Mouse (Mus musculus) liver, adult (tissue): ENCODE results near the gene Dazap1.

Source experiments
- GATA4 ChIP-seq: IDR thresholded peaks from 2 replicates; pipeline ENCODE4 v1.6.1; 2014; ENCODE audit warnings: mild to moderate bottlenecking, low read length; ENCODE audit not compliant: insufficient replicate concordance

Dazap1 gene

DNA sequence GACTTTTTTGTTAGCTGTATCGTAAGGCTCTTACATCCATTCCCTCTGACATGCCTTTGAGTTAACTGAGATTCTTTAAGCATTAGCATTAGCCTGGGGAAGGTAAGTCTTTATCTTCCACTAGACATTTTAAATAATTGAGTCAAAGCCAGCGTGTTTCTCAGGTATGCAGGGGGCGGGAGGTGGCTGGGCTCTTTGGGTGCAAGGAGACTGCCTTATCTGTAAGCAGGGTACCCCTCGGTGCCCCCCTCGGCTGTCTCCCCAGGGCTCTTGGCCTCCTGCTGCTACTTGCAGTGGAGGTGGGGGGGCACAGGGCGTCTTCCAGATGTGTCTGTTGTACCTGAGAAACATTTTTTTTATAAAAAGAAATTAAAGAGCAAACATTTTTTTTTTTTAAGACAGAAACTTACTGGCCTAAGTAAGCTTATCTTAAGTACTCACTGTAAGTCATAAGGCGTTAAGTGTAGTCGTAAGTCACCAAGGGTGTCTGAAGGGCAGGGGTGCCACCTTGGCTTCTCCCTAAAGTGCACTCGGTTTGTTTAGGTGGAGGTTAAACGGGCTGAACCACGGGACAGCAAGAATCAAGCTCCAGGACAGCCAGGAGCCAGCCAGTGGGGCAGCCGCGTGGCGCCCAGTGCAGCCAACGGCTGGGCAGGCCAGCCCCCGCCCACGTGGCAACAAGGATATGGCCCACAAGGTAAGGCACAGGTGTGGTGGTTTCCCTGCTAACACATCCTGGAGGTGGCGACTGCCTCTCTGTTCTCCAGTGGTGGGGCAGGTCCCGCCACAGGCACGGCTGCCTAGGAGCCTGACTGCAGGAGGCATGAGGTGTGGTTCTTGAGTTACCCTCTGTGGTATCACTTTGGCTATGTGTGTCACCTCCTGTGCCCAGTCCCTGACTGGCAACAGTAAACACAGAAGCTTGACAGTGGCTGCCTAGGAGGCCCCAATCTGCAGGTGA lies 21.5 kb downstream of the Dazap1 start:
- TF ChIP-seq GATA4 = no peak

DNA sequence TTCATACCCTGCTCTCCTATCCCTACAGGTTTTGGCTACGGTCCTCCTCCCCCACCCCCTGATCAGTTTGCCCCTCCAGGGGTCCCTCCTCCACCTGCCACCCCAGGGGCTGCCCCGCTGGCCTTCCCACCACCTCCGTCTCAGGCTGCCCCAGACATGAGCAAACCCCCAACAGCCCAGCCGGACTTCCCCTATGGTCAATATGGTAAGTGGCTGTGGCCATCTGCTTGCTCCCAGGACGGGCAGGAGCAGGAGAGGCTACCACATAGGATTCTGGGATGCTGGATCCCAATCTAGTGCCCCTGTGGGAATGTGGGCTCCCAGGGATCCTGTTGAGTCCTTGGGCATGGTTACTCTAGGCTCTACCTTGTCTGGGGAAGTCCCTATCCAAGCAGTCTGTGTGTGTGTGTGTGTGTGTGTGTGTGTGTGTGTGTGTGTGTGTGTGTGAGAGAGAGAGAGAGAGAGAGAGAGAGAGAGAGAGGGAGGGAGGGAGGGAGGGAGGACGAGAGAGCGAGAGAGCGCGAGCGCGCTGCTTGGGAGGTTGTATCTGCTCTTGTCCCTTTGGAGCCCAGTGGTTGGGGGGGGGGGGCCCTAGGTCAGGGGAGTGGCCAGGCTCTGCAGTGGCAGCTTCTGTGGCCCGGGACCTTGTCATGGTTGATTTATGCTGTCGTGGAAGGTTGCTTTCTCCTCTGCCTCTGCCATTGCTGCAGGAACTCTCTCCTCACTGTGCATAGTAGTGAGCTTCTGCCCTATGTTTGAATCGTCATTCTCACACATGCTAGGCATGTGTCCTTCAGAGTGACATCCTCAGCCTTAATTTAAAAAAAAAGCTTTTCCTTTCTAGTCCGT lies 24.2 kb downstream of the Dazap1 start:
- no peak for TF ChIP-seq GATA4

DNA sequence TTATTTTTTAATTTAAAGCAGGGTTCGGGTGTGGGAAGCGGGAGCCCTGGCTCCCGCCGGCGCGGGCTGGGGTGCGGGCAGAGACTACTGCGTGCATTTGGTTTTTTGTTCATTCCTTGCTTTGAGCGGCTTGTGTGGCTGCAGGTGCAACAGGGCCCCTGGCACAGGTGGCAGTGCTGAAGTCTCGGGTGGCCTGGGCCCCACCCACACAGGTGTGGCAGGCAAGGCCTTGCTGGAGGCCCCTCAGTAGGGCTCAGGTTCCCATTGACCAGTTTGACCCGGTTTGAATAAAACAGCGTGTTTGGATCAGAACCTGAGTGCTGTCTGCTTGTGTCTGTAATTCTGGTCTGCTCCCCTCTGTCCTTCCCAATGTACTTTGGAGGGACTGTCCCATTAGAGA lies 26.8 kb downstream of the Dazap1 start:
- no peak for TF ChIP-seq GATA4

DNA sequence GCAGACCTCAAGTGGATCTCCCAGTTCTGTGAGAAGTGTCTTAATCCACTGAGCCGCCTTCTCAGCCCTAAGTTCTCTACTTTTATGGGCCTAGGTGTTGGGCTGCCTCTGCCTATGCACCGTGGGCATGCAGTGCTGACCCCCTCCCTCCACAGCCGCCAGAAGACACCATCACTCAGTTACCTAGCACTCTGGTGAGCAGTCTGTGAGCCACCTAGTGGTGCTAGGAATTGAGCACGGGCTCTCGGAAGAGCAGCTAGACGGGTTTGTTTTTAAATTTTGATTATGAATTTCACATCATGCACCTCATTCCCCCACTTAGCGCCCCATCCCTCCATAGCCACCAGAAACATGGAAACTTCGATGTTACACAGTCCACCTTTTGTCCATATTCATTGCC lies 27.4 kb downstream of the Dazap1 start:
- TF ChIP-seq GATA4 = no peak

DNA sequence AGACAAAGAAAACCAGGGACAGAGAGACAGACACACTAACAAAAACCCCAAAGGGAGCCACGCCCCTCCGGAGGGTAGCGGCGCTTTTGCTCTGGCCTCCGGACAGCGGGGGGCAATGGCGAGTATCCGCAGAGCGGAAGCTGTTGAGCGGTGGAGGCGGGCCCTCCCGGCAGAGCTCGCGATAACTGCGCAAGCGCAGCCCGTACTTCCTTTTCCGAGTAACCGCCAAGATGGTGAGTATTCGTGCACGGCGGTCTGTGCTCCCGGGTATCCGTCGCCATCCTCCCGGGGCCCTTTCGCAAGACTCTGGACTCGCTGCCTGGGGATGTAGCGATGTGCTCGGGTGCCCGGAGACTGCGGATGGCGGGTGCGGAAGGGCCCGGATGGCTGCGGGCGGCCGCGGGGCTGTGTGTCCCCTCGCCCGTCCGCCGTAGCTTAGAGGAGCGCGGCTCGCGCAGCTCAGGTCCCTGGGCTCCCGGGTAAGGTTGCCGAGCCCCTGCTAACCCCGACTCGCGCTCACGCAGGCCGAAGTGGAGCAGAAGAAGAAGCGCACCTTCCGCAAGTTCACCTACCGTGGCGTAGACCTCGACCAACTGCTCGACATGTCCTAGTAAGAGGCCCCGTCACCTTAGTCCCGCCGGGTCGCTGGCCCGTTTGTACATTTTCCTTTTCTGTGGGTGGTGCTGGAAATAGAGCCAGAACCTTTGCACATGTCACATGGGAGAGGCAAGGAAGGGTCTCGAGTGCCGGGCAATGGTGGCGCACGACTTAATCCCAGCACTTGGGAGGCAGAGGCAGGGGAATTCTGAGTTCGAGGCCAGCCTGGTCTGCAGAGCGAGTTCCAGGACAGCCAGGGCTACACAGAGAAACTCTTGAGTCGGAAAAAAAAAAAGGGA lies 31.2 kb downstream of the Dazap1 start, which contains the start of gene Rps15:
Gene Rps15 (plus strand): TSS at position 203 of the 896 bp plus-strand sequence.
- peak; percentile 42; the same call in 1 of the 2 replicates for TF ChIP-seq GATA4

DNA sequence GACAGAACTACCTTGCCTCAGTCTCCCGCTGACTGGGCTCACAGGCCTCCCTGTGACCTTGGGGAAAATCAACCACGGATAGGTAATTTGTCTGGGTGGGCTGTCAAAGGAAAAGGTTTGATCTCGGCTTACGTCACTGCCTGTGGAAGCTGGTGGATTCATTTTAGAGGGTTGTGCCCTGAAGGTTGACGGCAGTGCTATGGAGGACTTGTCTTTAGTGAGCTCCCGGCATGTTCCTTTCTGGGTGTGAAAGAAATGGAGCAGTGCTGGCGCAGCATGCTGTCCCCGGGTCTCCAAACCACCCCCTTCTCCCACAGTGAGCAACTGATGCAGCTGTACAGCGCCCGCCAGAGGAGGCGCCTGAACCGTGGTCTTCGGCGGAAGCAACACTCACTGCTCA lies 32.0 kb downstream of the Dazap1 start:
- TF ChIP-seq GATA4 = no peak

DNA sequence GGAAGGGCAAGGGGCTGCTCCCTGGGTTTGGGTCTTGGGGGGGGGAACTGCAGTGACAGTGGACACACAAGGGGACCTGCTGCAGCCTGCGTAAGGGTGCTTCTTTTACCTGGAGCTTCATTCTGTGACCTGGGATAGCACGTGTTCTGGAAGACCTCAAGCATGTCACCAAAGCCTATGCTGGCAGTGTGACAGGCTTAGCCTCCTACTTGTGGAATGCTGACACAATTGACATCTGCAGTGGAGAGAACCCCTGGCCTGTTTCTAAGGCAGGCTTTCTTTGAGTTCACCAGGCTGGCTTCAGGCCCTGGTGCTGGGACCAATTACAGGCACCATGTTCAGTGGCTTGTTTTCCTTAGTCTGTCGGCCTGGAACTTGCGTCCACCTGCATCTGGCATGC lies 33.0 kb downstream of the Dazap1 start:
- no peak for TF ChIP-seq GATA4

DNA sequence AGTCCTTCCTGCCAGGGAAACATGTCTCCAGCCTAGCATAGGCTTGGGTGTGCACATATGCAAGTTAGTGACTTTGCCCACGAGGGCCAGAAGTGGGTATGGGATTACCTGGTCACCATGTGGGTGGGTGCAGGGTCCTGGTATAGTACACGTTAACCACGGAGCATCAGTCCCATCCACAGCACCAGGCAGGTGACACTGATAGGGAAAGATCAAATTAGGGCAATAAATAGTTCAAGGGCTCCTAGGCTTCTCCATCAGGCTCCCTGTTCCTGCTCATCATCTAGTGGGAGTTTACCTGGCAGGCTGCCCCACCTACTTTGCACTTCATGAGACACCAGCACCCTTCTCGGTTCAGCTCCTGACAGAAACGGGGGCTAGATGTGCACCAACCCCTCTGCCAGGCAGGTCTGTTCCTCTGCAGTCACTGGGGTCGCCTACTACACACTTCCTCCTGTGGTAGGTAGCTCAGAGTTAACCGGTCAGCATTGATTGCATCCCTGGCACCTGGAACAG lies 33.6 kb downstream of the Dazap1 start:
- no peak for TF ChIP-seq GATA4

DNA sequence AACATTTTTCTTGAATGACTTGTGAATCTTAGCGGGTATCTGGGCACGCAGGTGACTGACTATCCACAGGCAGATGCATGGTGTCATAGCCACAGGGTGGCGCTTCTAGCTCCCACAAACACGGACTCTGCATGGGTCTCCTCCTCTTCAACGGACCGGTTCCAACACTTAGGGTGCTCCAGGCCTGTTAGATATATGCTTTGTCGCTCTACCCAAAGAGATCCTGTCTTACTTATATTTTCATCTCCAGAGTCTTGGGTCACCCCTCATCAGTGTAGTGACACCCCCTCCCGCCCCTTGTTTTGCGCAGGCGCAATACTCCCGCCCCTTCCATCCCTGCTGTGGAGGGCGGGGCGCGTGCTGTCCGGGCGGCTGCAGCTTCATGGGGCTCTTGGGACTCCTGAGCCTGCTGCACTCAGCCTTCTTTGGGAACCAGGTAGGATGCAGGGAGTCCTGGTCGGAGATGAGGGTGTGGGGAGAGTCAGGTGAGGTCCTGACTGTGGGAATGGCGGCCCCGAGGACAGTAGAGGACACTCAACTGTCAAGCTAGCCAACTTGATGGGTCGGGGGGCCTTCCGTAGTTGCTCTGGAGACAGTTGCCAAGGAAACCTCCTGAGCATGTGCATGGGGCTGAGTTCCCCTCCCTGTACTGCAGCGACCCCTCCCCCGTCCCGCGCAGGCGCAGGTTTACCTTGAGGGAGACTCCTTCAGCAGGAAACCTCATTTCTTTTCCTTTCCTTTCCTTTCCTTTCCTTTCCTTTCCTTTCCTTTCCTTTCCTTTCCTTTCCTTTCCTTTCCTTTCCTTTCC lies 34.5 kb downstream of the Dazap1 start, which contains the start of gene Apc2:
Gene Apc2 (plus strand): TSS at position 360 of the 808 bp plus-strand sequence.
- TF ChIP-seq GATA4 = no peak

DNA sequence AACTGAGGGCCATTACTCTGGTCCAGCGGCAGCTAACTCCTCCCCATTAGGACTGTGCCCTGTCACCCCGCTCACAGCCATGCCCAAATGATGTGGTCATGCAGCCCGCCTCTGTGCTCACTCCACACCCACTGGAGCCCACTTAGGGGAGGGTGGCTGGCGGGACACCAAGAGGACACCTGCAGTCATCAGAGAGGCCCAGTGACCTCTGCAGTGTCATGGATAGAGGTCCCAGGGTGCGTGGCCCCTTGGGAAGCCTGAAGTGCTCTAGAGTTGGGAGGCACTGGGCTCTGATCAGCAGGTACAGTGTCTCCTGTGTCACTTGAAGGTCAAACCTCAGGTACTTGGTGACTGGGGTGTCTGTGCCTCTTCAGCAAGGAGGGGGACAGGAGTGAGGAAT lies 35.5 kb downstream of the Dazap1 start:
- no peak for TF ChIP-seq GATA4

DNA sequence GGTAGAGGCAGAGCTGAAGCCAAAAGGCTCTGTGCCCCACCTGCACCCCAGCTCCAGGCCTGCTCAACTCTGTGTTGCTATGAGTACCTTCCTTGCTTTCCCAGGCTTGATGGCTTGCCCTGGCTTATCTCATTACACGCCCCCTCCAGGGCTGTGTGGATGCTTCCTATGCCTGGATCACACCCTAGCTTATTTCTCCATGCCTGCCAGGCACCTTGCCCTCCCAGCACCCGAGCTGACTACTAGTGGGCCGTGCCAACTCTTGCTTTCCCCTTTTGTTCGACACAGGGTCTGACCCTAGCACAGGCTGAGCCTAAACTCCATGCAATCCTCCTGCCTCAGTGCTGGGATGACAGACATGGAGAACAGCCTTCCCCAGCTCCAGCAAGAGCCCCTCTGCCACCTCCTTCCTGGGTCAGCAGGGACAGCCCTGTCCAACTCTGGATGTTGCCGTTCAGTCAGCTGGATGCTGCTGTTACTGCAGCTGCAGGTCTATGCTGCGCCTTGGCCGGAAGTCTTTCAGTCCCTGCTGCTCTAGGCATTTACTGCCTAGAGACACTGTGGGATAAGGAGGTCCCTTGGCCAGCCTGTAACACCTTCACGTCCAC lies 36.3 kb downstream of the Dazap1 start:
- no peak for TF ChIP-seq GATA4

DNA sequence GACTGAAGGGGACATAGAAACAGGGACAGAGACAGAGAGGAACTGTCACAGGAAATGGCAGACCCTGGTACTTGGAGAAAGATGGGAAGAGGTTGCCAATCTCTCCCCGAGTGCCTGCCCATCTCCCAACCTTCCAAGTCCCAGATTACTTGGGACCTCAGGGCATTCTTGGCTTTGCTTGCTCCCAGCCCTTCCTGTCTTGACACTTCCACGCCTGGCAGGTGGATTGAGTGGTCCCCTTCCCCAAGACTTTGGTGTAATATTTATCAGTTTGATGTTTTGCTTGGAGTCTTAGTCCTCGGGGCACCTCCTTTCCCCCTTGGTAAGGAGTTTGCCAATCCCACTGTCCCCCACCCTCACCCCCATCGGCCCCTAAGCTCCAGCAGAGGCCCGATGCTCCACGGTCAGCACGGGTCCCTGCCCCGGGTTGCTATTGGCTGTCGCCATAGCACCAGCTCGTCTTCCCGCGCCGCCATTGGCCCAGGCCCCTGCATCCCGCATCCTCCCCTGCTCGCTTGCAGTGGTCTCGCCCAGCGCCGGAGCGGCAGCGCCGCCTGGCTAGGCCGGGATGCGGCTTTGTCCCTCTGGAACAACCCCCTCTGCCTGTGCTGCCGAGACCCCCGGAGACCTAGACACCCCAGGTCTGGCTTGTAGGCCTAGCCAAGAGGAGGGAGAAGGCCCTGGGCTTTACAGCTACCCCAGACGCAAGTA lies 37.4 kb downstream of the Dazap1 start:
- no peak for TF ChIP-seq GATA4

DNA sequence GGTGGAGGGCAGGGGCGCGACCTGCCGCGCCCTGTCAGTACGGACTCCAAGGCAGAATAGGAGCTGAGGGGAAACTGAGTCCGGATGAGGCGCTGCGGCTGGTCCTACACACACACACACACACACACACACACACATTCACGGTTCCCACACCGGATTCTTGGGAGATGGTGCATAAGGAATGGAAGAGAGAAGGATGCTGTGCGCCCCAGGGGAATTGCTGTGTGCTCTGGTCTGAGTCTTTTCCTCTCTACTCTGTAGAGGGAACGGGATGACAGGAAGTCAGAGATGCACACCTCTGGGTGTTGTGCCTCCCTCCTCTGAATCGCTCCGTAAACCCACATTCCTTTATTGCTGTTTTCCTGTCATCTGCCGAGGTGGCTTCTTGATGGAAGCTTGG lies 38.0 kb downstream of the Dazap1 start:
- no peak for TF ChIP-seq GATA4
